Mouse (Mus musculus): ENCODE measurements around the gene Smg9. TPM values are rescaled to one million over a fixed set of nuclear protein-coding genes. Genes with fewer than 3 reads are reported as not detected.

Gene Smg9
- polyA plus RNA-seq, 1 experiment: 81.7 TPM

GRCm38 (mm10) chr7:24435305-24435704 lies 35.9 kb downstream of the Smg9 start:
- no peak overlapping the region for H3K27ac ChIP-seq (ENCODE audit: insufficient read depth, low read length)
- peaks cover 4% of the 10 kb centered on the region for H3K4me1 ChIP-seq (ENCODE audit: control insufficient read depth, insufficient read depth, low read length)
- H3K4me3 ChIP-seq (ENCODE audit: insufficient read depth, low read length): no peak overlapping the region
- TF ChIP-seq POLR2A (IDR thresholded peaks at IDR 0.05; ENCODE audit: extremely low read depth, insufficient read depth, low read length) (no peak), CTCF (IDR thresholded peaks at IDR 0.05; ENCODE audit: extremely low read depth, insufficient read depth, low read length) (no peak)

- Histone ChIP-seq H3K4me1 (ENCODE audit: control insufficient read depth, insufficient read depth, low read length) (peaks cover 4% of the 10 kb centered on the region), H3K4me3 (ENCODE audit: insufficient read depth, low read length) (no peak overlapping the region), H3K27ac (ENCODE audit: insufficient read depth, low read length) (peak overlapping the region; percentile 73; the same call in 1 of the 2 replicates)
- TF ChIP-seq CTCF (IDR thresholded peaks at IDR 0.05; ENCODE audit: extremely low read depth, insufficient read depth, low read length) (no peak), POLR2A (IDR thresholded peaks at IDR 0.05; ENCODE audit: extremely low read depth, insufficient read depth, low read length) (no peak)
Measured at GRCm38 (mm10) chr7:24437981-24438380, 38.6 kb downstream of the Smg9 start.

GRCm38 (mm10) chr7:24439191-24439590 lies 39.8 kb downstream of the Smg9 start:
- Histone ChIP-seq H3K4me1 (ENCODE audit: control insufficient read depth, insufficient read depth, low read length) (peaks cover 4% of the 10 kb centered on the region), H3K27ac (ENCODE audit: insufficient read depth, low read length) (no peak overlapping the region), H3K4me3 (ENCODE audit: insufficient read depth, low read length) (no peak overlapping the region)
- TF ChIP-seq POLR2A (IDR thresholded peaks at IDR 0.05; ENCODE audit: extremely low read depth, insufficient read depth, low read length) (no peak), CTCF (IDR thresholded peaks at IDR 0.05; ENCODE audit: extremely low read depth, insufficient read depth, low read length) (no peak)

- Histone ChIP-seq H3K4me1 (ENCODE audit: control insufficient read depth, insufficient read depth, low read length) (peaks cover 4% of the 10 kb centered on the region), H3K4me3 (ENCODE audit: insufficient read depth, low read length) (no peak overlapping the region), H3K27ac (ENCODE audit: insufficient read depth, low read length) (no peak overlapping the region)
- TF ChIP-seq CTCF (IDR thresholded peaks at IDR 0.05; ENCODE audit: extremely low read depth, insufficient read depth, low read length): no peak
- no peak for TF ChIP-seq POLR2A (IDR thresholded peaks at IDR 0.05; ENCODE audit: extremely low read depth, insufficient read depth, low read length)
Measured at GRCm38 (mm10) chr7:24439891-24440290, 40.5 kb downstream of the Smg9 start.

DNA sequence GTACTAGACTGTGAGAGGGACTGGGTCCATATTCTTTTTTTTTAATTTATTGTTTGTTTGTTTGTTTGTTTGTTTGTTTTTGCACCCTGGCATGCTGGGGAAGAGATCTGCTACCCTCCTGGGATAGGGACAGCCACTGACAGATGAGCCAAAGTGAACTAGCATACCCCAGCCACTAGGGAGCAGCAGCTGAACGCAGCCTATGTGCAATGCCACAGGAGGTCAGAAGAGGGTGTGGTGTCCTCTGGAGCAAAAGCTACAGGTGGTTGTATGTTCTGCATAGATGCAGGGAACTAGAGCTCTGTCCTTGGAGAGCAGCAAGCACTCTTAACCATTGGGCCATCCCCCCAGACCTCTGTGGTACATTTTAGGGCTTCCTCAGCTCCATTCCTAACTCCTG lies 42.4 kb downstream of the Smg9 start:
- TF ChIP-seq CTCF (IDR thresholded peaks at IDR 0.05; ENCODE audit: extremely low read depth, insufficient read depth, low read length) (peak; percentile 95), POLR2A (IDR thresholded peaks at IDR 0.05; ENCODE audit: extremely low read depth, insufficient read depth, low read length) (no peak)
- H3K27ac ChIP-seq (ENCODE audit: insufficient read depth, low read length): no peak overlapping the region
- peaks cover 6% of the 10 kb centered on the region for H3K4me1 ChIP-seq (ENCODE audit: control insufficient read depth, insufficient read depth, low read length)
- no peak overlapping the region for H3K4me3 ChIP-seq (ENCODE audit: insufficient read depth, low read length)

GRCm38 (mm10) chr7:24442313-24442712 lies 42.9 kb downstream of the Smg9 start:
- Histone ChIP-seq H3K4me1 (ENCODE audit: control insufficient read depth, insufficient read depth, low read length) (peaks cover 8% of the 10 kb centered on the region), H3K4me3 (ENCODE audit: insufficient read depth, low read length) (no peak overlapping the region), H3K27ac (ENCODE audit: insufficient read depth, low read length) (no peak overlapping the region)
- TF ChIP-seq CTCF (IDR thresholded peaks at IDR 0.05; ENCODE audit: extremely low read depth, insufficient read depth, low read length) (no peak), POLR2A (IDR thresholded peaks at IDR 0.05; ENCODE audit: extremely low read depth, insufficient read depth, low read length) (no peak)

GRCm38 (mm10) chr7:24445266-24445926 lies 46.0 kb downstream of the Smg9 start:
- Histone ChIP-seq H3K4me1 (ENCODE audit: control insufficient read depth, insufficient read depth, low read length) (peaks cover 12% of the 10 kb centered on the region; the same call in 1 of the 2 replicates), H3K27ac (ENCODE audit: insufficient read depth, low read length) (no peak overlapping the region), H3K4me3 (ENCODE audit: insufficient read depth, low read length) (no peak overlapping the region)
- no peak for TF ChIP-seq CTCF (IDR thresholded peaks at IDR 0.05; ENCODE audit: extremely low read depth, insufficient read depth, low read length)
- TF ChIP-seq POLR2A (IDR thresholded peaks at IDR 0.05; ENCODE audit: extremely low read depth, insufficient read depth, low read length): no peak

GRCm38 (mm10) chr7:24446697-24447340 lies 47.4 kb downstream of the Smg9 start:
- TF ChIP-seq POLR2A (IDR thresholded peaks at IDR 0.05; ENCODE audit: extremely low read depth, insufficient read depth, low read length): no peak
- no peak for TF ChIP-seq CTCF (IDR thresholded peaks at IDR 0.05; ENCODE audit: extremely low read depth, insufficient read depth, low read length)
- H3K27ac ChIP-seq (ENCODE audit: insufficient read depth, low read length): peak overlapping the region; percentile 55; the same call in 1 of the 2 replicates

DNA sequence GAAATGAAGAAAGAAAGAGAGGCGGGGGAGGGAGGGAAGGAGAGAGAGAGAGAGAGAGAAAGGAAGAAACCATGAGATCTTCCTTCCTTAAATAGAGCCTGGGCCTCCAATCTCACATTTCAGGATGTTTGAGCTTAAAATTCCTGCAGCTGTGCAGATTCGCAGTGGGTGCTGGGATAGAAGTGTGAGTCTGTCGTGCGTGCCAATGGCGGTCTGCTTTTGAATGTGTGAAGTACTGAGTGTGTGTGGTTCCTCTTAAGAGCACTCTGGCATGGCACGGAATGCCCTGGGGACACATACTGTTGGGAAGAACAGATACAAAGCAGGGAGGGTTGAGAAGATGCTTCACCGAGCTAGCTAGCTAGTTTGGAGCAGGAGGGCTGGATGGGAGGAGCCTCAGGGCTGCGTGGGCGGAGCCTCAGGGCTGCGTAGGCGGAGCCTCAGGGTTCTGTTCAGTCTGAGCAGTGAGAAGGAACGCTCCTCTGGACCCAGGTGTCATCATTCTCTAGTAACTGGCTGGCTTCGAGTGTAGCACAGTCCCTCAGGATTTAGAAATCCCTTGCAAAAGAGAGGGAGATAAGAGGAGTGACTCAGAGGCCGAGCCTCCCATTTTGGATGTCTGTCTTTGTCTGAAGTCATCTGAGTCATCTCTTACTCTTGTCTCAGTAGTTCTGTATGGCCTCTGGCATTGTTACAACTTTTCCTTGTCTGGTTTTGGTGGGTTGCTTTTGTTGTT lies 49.5 kb downstream of the Smg9 start:
- no peak for TF ChIP-seq POLR2A (IDR thresholded peaks at IDR 0.05; ENCODE audit: extremely low read depth, insufficient read depth, low read length)
- Histone ChIP-seq H3K27ac (ENCODE audit: insufficient read depth, low read length) (no peak overlapping the region; the same call in 1 of the 2 replicates), H3K4me1 (ENCODE audit: control insufficient read depth, insufficient read depth, low read length) (peaks cover 14% of the 10 kb centered on the region), H3K4me3 (ENCODE audit: insufficient read depth, low read length) (no peak overlapping the region)

More at GRCm38 (mm10) chr7:24446697-24447340, 47.4 kb downstream of the Smg9 start:
- peaks cover 12% of the 10 kb centered on the region; the same call in 1 of the 2 replicates for H3K4me1 ChIP-seq (ENCODE audit: control insufficient read depth, insufficient read depth, low read length)
- H3K4me3 ChIP-seq (ENCODE audit: insufficient read depth, low read length): no peak overlapping the region

All from cortical plate, adult 2 months (tissue).